Mouse (Mus musculus): ENCODE measurements around the gene Fbxo41. TPM values are rescaled to one million over a fixed set of nuclear protein-coding genes. Genes with fewer than 3 reads are reported as not detected.

Gene Fbxo41
- polyA plus RNA-seq, 1 experiment from 2014 or later: 0.93 TPM

DNA sequence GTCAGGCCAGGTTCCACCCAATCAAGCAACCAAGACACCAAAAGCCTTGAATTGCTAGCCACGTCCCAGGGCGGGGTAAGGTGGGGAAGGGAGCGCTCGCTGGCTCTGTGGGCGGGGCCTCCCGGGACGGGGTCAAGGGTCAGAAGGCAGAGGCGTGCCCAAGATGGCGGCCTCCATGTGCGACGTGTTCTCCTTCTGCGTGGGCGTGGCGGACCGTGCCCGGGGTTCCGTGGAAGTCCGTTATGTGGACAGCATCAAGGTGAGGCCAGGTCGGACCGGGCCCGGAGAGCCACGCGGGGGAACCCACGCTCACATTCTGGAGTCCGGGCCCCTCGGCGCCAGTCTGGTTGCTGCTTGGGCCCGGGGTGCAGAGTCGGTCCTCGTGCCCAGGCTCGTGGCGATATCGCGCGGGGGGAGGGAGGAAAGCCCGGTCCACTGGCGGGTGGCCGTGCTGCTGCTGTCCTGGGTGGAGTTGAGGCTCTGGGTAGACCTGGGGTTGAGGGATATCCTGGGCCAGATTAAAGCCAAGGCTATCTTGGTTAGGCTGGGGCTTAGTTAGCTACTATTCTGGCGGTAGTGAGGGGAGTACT lies 70.9 kb downstream of the Fbxo41 start, which contains the start of gene Smyd5:
Gene Smyd5, plus strand, starts transcription at position 148 of the 590 bp plus-strand sequence.
- H3K4me1 ChIP-seq (replicated peaks; ENCODE audit: control insufficient read depth, insufficient read depth, low read length): no peaks in the 10 kb centered on the region
- H3K9ac ChIP-seq (ENCODE audit: low read depth, low read length): peak within 1 kb of the TSS; percentile 77
- H3K4me3 ChIP-seq (ENCODE audit: low read depth, low read length): peak within 1 kb of the TSS; percentile 78
- H3K9me3 ChIP-seq (ENCODE audit: control insufficient read depth, low read length): no peaks in the 10 kb centered on the region
- WGBS: under 1% methylated on average over 32 of the region's 39 CpGs
- H3K27ac ChIP-seq (ENCODE audit: low read depth, low read length): no peak within 1 kb of the TSS
- peak within 1 kb of the TSS; percentile 77 for H3K4me2 ChIP-seq (replicated peaks; ENCODE audit: low read depth, low read length)
- no peaks in the 10 kb centered on the region for H3K27me3 ChIP-seq (ENCODE audit: control insufficient read depth, insufficient read depth, low read length)
- no peaks in the 10 kb centered on the region for H3K36me3 ChIP-seq (ENCODE audit: control insufficient read depth, insufficient read depth, low read length)
- DNase-seq (ENCODE audit: low spot score) (peak; percentile 90), ATAC-seq (ENCODE audit: low FRiP score) (peak; percentile 87)

- Histone ChIP-seq H3K27ac (ENCODE audit: low read depth, low read length) (no peak overlapping the region), H3K4me3 (ENCODE audit: low read depth, low read length) (peak overlapping the region; percentile 78), H3K4me1 (replicated peaks; ENCODE audit: control insufficient read depth, insufficient read depth, low read length) (no peaks in the 10 kb centered on the region), H3K27me3 (ENCODE audit: control insufficient read depth, insufficient read depth, low read length) (no peaks in the 10 kb centered on the region), H3K4me2 (replicated peaks; ENCODE audit: low read depth, low read length) (peak overlapping the region; percentile 77), H3K36me3 (ENCODE audit: control insufficient read depth, insufficient read depth, low read length) (no peaks in the 10 kb centered on the region), H3K9me3 (ENCODE audit: control insufficient read depth, low read length) (no peaks in the 10 kb centered on the region), H3K9ac (ENCODE audit: low read depth, low read length) (peak overlapping the region; percentile 77)
- WGBS: 46% methylated on average over 8 of the region's 8 CpGs
- DNase-seq (ENCODE audit: low spot score) (no peak), ATAC-seq (ENCODE audit: low FRiP score) (peak; percentile 82)
Observed at GRCm38 (mm10) chr6:85431274-85431841, 71.4 kb downstream of the Fbxo41 start.

DNA sequence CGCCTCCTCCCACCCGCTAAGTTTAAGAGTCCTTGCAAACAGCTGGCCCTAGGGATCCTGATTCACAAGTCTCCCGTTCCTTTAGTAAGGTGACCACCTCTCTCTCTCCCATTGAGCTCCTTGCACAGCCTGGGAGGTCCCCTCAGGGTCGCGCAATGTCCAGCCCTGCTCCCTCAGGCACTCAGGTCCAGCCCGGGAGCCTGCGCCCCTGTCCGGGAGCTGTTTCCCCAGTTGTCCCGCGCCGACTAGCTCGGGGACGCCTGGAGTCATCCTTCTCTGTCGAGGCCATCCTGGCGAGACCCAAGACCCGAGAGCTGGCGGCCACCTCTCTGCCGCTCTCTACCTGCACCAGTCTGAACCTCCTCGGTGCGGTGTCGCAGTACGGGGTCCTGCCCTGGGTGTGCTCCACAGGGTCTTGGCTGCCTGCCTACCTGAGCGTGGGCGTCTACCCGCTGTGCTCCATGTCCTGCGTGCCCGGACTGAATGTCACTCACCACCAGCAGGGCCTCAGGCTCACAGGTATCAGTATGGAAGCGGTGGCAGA lies 78.9 kb downstream of the Fbxo41 start, which contains the start of gene Noto:
Gene Noto, plus strand, starts transcription at position 51 of the 544 bp plus-strand sequence.
- 15% methylated on average over 28 of the region's 28 CpGs for WGBS
- H3K9me3 ChIP-seq (ENCODE audit: control insufficient read depth, low read length): no peaks in the 10 kb centered on the region
- H3K4me3 ChIP-seq (ENCODE audit: low read depth, low read length): no peak within 1 kb of the TSS
- no peak within 1 kb of the TSS for H3K27ac ChIP-seq (ENCODE audit: low read depth, low read length)
- no peaks in the 10 kb centered on the region for H3K4me1 ChIP-seq (replicated peaks; ENCODE audit: control insufficient read depth, insufficient read depth, low read length)
- H3K9ac ChIP-seq (ENCODE audit: low read depth, low read length): no peak within 1 kb of the TSS
- H3K36me3 ChIP-seq (ENCODE audit: control insufficient read depth, insufficient read depth, low read length): no peaks in the 10 kb centered on the region
- H3K27me3 ChIP-seq (ENCODE audit: control insufficient read depth, insufficient read depth, low read length): peaks cover 6% of the 10 kb centered on the region
- no peak for ATAC-seq (ENCODE audit: low FRiP score)
- DNase-seq (ENCODE audit: low spot score): no peak
- no peak within 1 kb of the TSS for H3K4me2 ChIP-seq (replicated peaks; ENCODE audit: low read depth, low read length)

Other genes starting within 250 kb of the Fbxo41 start
- 5.1 and 6.2 TPM in 2 replicates for gene Sfxn5, start 169.6 kb downstream of the Fbxo41 start, polyA plus RNA-seq (2014; fragmentation: Nextera tagmentation; extraction: Ambion mirVana)
- gene Rab11fip5, start 128.4 kb downstream of the Fbxo41 start, polyA plus RNA-seq (2014; fragmentation: Nextera tagmentation; extraction: Ambion mirVana): 4.1 and 4.6 TPM in 2 replicates
- gene Noto, start 79.1 kb downstream of the Fbxo41 start, polyA plus RNA-seq (2014; fragmentation: Nextera tagmentation; extraction: Ambion mirVana): not detected in 2 replicates
- 52.4 and 53.1 TPM in 2 replicates for gene Smyd5, start 71.0 kb downstream of the Fbxo41 start, polyA plus RNA-seq (2014; fragmentation: Nextera tagmentation; extraction: Ambion mirVana)
- 644 and 685 TPM in 2 replicates for gene Cct7, start 51.5 kb downstream of the Fbxo41 start, polyA plus RNA-seq (2014; fragmentation: Nextera tagmentation; extraction: Ambion mirVana)
- gene Pradc1, start 51.0 kb downstream of the Fbxo41 start, polyA plus RNA-seq (2014; fragmentation: Nextera tagmentation; extraction: Ambion mirVana): 25.5 and 28.1 TPM in 2 replicates
- not detected in 2 replicates for gene Egr4, start 10.6 kb upstream of the Fbxo41 start, polyA plus RNA-seq (2014; fragmentation: Nextera tagmentation; extraction: Ambion mirVana)
- gene Alms1, start 84.5 kb upstream of the Fbxo41 start, polyA plus RNA-seq (2014; fragmentation: Nextera tagmentation; extraction: Ambion mirVana): 7.8 and 10.4 TPM in 2 replicates
- gene Nat8f7, start 210.2 kb upstream of the Fbxo41 start, polyA plus RNA-seq (2014; fragmentation: Nextera tagmentation; extraction: Ambion mirVana): not detected in 2 replicates